Mouse (Mus musculus) urinary bladder, adult 2 months (tissue): ENCODE measurements around the gene P2ry14. TPM values are rescaled to one million over a fixed set of nuclear protein-coding genes. Genes with fewer than 3 reads are reported as not detected.

Source experiments
- DNase-seq: peaks from one replicate; pipeline ENCODE4 v3.0.0; 2022; ENCODE audit warnings: low spot score
- polyA plus RNA-seq: library from polyadenylated mRNA; depleted of rRNA; stranded (reverse); fragments of >200 nt; gene quantifications from 2 replicates; pipeline ENCODE4 v1.2.3, GENCODE M21; 2012; rRNA removed

Gene P2ry14
- 2.0 and 2.8 TPM in 2 replicates for polyA plus RNA-seq

DNA sequence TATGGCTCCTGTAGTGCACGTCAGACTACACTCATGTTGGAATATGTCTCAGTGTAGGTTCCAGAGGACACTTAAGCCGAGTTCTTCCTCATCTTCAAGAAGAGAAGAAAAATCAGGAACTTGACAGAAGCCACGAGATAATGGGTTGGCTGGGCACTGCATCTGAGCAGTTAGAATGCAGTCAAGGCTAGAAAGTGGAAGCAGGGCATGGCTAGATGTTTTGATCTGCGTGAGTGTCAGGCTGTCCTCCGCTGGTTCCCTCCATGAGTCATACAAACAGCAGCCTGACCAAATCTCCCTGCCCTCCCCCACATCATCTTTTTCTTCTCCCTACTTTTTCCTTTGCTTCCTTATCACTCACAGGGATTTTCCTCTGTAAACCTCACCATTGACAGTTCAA, at the start of gene P2ry14:
Gene P2ry14 (minus strand): TSS at position 195 of the 400 bp plus-strand sequence.
- DNase-seq, result no peak

DNA sequence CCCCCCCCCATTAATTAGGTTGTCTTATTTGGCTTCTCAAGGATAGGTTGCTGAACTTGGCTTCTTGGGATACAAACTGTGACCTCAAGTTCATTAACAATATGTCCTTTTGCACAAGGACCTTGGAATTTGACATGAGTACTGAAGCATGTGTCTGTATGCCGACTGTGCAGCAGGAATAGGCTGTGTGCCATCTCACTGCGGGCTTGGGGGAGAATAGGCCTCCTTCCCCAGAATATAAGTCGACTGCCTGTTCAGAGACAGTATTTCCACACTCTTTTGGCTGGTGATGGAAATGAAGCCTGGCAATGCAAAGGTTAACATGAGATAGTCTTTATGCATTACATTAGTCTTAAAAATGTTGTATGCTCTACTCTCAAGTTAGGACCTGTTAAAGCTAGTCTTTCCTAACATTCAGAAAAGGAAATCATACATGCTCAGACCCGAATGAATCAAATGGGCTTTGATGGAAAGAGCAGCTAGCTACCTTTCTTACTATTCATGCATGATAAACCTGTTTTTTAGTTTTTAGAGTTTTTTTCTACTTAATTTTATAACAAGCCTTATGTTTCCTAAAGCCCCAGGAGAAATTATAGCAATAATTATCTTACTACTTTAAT, 44.0 kb upstream of the P2ry14 start:
- DNase-seq, result no peak

DNA sequence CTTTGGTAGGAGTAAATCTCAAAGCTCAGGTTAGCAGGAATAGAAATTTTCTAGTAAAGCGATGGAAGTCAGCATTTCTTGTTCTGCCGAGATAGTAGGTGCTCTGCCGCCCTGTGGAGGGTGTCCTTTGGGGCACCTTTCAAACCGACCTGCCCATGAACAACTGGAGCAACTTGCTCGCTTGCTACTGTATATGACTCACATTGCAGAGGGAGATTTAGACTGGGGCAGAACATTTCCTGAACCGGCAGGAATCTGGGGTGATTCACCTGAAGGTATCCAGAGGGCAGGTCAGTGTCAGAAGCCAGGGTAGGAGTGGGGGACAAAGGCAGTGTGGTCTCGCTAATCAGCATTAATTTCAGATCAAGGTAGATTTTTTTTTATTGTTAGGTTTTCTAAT, 41.5 kb upstream of the P2ry14 start, which contains the start of gene Gpr87:
Gene Gpr87 (minus strand): TSS at position 167 of the 400 bp plus-strand sequence.
- DNase-seq, result no peak

DNA sequence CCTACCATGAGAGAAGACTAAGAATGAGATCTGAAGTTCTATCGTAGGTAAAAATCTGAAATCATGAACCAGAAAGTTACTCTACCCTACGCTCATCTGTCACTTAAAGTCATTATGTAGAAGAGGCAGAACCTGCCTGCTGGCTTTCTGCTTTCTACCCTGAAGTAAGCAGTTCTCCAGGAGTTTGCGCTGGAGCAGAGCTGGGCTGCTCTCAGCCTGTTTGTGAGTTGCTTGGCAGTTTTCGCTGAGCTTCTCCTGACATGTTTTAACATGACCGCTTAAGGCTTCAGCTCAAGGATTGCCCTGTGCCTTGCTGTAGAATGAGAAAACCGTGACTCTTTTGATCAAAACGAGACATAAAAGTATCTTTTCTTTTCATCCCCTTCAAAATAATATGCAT, 40.7 kb upstream of the P2ry14 start:
- no peak for DNase-seq

DNA sequence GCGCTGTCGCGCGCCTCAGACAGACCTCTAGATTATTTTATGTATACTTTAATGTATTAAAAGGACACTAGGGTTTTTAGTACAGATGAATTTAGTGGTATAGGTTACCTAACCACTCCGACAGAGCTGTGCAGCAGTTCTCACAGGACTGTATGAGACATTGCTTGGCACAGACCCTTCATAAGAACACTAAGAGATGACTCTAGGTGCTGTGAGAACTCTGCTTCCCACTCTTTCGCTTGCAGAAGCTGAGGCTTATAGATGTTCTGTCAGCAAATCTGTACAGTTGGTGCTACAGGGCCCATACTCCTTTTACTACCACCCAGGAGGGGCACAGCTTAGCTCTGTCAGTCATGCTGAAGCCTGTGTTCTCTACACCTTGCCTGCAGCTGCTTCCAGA, 38.3 kb upstream of the P2ry14 start:
- DNase-seq, result no peak

DNA sequence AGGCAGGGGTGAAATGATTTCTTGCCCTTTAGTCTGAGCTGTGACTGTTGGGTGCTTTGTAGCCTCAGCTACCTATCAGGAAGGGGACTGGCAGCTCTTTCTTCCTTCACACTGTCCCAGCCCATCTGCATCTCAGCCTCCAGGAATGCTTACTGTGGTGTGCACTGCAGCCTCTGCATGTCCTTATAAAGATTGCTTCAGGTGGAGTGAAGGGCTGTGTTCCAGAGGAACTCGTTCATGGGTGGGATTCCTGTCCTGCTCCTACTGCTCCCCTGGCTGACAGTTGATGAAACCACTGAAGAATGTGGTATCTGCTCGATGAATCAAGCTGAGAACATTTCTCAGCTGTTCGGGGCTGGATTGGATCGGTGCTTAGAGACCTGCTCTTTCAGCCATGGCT, 33.9 kb upstream of the P2ry14 start:
- no peak for DNase-seq

DNA sequence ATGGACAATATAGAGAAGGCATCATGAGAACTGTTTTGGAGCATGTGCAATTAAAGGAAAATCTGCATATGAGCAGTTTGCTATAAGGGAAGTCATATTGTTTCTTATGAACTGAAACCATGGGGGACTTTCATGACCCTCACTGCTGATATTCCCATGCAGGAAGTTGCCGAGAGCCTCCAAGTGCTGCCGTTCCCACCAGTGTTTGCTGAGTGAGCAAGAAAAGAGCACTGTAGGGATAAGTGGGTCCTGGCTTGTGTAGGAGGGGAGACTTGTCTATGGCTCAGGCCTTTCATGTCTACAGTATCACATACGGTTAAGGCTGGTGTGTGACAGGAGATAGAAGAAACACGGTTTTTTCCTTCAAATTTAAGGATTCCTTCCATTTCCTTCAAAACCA, 32.2 kb upstream of the P2ry14 start:
- DNase-seq, result no peak

DNA sequence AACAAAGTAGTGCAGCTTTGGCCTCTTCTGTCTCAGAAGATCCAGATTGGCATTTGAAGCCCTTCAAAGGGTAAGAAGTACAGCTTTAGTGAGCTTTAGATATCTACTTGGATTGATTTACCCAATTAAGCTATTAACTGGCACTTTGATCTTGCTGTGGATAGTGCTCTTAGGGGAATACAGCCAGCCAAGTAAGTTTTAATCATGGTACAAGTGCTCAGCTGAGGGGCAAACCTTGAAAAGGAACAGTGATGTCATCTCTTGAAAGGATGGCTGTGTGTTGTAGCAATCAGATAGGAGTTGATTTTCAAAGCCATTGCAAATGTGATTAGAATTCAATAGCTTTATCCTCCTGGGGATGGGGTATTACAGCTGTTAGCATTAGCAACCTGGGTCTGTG, 28.7 kb upstream of the P2ry14 start:
- DNase-seq, result no peak

DNA sequence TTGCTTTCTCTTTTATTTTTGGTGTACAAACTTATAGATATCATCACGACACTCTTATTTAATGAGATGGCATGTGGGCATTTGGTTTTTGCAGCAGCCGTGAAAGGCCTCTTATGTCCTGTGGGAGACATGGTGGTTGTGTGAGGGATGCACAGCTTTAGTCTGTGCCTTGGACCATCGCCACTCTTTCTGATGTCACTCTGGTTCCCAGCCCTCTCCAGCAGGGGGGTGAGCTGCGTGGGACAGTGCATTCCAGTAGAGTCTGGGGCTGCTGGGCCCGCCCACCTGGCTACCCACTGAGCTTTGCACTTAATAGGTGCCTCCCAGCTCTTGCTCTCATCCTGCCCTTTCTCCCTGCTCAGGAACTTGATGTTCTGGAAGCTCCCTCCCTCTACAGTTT, 27.7 kb upstream of the P2ry14 start:
- no peak for DNase-seq

DNA sequence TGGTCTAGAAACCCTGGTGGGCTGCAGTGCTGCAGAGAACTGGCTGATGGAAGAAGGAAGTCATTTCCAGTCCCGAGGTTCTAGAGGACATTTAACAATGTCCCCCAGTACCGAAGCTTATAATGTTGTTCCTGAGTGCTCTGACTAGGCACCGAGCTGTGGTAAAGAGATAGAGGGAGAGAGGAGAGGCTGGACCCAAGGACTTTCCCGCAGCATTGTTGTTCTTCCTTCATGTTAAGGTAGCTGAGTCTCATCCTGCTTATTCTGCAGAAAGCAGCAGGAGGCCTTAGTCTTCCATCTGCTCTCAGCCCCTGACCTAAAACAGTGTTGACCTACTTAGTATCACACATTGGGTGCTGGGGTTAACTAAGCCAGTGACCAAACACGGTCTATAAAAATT, 23.5 kb upstream of the P2ry14 start:
- DNase-seq, result no peak

DNA sequence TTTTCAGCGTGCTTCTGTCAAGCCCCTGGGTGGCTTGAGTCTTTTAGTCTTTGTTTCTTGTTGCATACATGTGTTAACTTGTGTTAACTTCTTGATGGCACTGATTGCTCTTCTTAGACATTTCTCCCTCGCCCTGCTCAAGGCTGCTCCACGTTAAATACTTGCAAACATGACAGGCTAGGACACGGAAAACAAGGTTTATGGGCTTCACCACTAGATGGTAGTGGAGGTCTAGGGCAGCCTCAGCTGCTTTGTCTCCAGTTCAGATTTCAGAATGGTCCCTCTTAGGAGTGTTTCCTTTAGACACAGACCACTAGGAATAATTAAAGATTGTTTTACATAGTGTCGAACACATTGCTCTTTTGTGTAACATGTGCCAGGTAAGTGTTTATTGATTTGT, 21.8 kb upstream of the P2ry14 start:
- DNase-seq, result no peak

DNA sequence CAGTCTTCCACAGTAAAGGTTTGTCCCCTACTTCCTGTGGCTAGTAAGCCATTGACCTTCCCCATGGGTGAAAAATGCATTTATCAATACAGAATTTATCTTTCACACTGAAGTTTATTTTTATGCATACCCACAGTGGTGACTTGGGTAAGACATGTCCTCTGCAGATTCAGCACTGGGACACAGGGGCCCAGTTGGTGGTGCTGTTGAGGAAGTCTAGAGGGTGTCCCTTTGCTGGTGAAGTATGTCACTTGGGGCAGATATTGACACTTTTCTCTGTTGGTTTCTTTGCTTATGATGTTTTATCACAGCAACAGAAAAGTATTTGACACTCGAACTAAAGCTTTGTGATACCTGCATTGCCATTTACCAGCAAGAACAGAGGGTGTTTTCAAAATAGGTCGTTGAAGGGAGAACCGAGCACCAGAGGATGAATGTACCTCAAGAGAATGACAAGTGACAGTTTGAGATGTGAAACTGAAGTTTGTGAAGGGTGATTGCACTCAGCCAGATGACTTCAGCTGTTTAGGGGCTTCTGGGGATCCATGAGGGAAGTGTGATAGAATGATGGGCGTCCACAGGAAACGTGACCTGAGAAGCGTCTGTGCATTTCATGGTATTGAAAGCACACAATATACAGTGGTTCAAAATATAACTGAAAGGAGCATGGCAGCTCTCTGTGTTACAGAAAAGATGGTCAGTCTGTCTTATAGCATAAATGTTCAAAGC, 21.2 kb upstream of the P2ry14 start:
- no peak for DNase-seq

DNA sequence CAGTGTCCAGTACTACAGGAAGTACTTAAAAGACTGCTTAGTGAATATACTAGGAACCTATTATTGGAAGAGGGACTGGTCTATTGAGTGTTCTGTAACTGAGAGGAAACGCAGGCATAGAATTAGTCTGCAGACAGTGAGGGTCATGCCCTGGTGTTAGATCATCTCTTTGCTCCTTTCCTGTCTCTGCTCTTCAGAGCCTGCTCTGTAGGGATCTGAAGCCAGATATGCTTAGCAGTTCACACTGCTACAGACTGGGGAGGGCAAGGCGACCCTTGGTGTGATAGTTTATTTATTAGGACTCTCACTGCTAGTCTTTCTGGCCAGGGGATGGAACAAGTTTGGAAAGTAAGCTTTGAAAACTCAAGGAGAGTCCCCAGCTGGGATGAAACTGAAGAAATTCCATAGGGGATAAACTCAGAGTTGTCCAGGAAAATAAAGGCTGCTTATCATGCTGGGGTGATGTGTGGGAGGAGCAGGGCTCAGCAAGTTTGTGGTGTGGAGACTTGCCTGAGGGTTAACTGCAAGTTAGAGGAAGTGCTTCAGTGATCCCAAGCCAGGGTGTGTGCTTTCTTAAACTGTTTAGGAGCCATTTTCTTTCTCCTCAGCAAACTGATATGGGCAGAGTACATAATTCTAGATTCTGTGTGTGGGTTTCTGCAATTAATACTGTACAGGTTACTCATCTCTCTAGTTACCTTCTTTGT, 16.7 kb upstream of the P2ry14 start:
- no peak for DNase-seq

DNA sequence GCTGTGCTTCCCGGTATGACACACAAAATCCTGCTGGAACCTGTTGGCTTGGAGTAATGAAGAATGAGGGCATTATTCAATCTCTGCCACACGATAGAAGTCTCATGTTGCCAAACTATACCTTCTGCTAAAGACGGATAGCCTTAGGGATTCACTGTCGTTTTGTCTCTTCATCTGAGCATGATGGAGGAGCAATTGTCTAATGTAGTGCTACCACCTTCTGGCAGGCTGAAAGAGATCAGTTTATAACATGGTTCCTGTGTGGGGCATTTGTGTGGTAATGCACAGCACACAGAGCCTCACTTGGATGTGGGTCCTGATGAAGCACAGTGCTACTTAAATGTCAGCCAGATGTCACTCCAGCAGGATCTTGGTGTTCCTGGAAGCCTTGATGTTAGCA, 15.8 kb upstream of the P2ry14 start:
- DNase-seq, result no peak

DNA sequence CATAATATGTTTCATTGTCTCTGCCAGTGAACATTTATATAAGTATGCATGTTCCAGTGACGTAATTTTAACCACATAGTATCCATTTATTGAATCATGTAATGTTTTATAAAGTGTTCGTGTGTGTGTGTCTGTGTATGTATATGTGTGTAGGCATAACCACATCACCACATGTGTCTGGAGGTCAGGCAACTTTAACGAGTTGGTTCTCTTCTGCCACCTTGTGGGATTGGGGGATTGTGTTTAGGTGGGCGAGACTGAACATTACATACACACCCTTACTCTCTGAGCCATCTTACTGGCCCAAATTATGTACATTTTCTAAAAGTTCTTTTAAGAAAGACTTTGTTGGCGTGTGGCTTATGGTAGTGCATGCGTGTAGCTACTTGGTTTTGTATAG, 15.1 kb upstream of the P2ry14 start:
- DNase-seq, result no peak

DNA sequence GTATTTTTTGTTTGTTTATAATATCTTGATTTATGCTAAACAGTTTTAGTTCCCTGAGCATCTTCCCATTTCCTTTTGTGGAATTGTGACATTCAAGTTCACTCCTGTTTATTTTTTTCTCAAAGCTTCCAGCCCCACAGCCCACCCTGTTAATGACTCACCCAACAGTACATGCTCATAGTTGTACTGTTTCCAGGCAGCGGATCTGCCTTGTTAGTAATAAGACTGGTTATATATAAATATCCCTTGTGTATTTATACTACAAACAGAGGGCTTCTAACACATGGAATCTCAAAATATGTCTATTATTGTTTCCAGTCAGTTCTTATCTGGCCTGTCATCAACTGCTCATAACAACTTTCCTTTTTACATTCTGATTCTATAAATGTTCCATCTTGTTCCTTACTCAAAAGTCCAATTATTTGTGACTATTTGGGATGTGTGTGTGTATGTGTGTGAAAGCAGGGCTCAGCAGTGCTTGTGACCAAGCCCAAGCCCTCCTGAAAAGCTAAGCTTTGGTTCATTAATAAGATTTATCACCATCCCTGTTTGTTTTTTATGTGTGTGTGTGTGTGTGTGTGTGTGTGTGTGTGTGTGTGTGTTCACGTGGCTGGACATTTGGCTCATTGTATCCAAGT, 14.1 kb upstream of the P2ry14 start:
- no peak for DNase-seq

DNA sequence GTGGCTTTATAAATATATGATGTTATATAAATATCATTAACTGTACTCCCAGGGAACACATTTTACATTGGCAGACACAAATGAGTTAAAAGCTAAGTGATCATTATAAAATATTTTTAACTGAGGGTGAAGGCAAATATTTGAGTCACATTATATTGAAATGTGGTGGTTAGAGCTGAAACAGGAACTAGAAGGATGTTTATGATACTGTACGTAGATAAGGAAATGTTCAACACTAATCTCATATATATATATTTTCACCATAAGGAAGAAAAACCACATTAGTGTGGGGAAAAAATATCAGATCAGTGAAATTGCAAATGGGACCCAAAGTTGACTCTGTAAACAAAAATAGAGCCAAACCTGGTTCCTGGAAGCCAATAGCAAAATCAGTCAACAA, 7.0 kb upstream of the P2ry14 start:
- no peak for DNase-seq

DNA sequence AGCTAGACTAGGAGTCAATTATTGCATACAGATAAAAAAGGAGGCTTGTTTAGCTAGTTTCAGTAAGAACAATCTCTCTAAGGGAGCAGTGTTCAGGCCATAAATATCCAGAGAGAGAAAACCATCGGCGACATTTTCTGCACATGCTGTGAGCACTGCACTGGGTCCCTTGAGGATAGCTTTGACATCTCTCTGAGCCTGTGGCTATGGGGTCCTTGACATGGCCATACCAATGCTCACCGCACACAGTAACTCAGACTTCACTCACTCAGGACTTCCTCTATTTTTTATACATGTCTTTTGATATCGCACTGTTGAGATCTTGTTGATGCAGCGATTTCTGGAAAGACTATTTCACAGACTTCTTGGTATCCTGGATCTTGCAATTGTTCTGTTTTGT, 3.6 kb upstream of the P2ry14 start:
- DNase-seq, result no peak

DNA sequence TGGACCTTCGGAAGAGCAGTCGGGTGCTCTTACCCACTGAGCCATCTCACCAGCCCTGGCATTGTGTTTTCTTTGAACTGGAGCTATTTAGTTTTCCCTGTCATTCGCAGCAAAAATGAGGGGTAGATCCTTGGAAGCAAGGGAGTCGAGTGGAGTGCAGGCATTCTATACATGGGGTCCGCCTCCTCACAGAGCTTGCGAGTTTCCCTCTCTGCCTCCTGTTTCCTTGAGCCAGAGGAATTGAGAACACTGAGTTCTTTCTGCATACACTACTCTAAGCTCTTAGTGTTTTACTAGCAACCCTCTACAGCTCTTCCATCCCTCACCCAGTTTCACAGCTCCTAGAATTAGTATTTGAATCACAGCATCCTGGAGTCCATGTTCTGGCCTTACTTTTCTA, 2.0 kb upstream of the P2ry14 start:
- DNase-seq, result no peak

DNA sequence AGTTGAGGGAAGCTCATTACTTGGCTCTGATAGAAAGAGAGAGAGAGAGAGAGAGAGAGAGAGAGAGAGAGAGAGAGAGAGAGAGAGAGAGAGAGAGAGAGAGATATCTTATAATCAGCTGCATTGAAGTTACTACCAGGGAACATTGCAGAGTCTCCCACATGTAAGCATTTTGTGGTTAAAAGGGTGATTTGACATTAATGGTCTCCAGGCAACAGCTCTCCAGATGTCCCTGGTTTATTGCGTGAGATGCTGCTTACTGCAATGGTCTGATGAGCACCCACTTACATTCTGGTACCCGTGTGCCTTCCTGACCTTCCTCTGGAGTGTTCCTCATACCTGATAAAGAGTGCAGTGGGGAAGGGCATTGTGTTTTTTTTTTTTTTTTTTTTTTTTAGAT, 1.5 kb upstream of the P2ry14 start:
- no peak for DNase-seq

DNA sequence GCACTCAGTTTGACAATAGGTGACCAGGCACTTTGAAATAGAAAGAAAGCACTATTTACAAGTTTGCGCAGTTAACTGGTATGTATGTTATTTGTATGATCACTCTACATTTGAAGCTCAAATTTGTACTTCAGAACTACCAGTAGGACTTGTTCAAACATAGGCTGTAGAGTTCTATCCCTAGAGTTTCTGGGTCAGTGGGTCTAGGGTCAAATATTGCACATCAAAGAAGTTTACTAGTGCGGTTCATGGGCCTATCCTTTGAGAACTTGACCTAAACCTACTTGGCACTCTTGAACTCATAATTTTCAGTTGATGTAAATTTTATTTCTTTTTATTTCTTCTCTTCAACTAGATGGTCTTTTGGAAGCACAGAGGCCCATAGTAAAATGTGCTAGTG, 2.8 kb downstream of the P2ry14 start:
- DNase-seq, result no peak

DNA sequence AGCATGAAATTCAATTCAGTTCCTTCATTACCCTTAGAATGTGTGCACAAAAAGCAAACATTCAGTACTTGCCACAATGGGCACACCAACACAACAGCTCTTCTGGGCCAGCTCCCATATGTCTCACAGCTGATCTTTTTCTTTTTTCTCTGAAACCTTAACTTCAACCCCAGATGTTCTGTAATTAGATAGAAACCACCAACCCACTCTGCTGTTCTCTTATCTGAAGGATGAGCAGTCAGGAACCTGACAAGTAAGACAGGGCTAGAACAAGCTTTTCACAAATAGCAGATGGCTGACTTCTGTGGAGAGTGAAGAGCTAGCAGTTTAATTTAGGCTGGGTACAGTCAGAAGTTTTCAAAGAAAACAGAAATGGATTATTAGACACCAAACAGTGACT, 3.8 kb downstream of the P2ry14 start:
- DNase-seq, result no peak

DNA sequence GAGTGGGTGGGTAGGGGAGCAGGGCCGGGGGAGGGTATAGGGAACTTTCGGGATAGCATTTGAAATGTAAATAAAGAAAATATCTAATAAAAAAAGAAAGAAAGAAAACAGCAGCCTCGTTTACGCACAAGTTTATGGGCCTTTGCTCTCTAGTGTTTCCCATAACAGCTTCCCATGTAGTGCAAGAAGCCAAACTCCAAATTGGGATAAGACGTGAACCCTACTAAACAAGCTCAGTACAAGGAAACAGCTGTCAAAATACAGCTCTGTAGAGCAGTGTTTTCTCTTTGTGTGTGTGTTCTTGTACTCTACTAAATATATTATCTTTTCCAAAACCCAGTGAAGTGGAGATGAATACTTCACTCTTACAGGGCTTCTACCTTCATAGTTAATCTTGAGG, 8.2 kb downstream of the P2ry14 start:
- DNase-seq, result no peak
